Mouse (Mus musculus): ENCODE data around the gene Mfsd12. TPM values are rescaled to one million over a fixed set of nuclear protein-coding genes. Genes with fewer than 3 reads are reported as not detected.

The Mfsd12 gene
- 12.2 and 13.6 TPM in 2 replicates for polyA plus RNA-seq (2015; fragmentation: Nextera tagmentation; extraction: Ambion mirVana)

- Histone ChIP-seq H3K36me3 (peaks cover 14% of the 10 kb centered on the region), H3K4me1 (peaks cover 34% of the 10 kb centered on the region), H3K9ac (peak within 1 kb of the TSS; percentile 86), H3K27me3 (no peaks in the 10 kb centered on the region), H3K4me2 (replicated peaks) (peak within 1 kb of the TSS; percentile 97), H3K4me3 (peak within 1 kb of the TSS; percentile 73), H3K27ac (no peak within 1 kb of the TSS), H3K9me3 (no peaks in the 10 kb centered on the region)
- WGBS = 1% methylated on average over 79 of the region's 79 CpGs
- peak; percentile 85 for ATAC-seq (ENCODE audit: low FRiP score, low read depth)
Measured at GRCm38 (mm10) chr10:81356991-81357844, at the start of gene Mfsd12. Gene Mfsd12 (plus strand): TSS chr10:81357491.

- ATAC-seq (ENCODE audit: low FRiP score, low read depth) = no peak
Measured at GRCm38 (mm10) chr10:81309571-81309970, 47.7 kb upstream of the Mfsd12 start.

GRCm38 (mm10) chr10:81313581-81313980 is 43.7 kb upstream of the Mfsd12 start:
- Histone ChIP-seq H3K27me3 (no peaks in the 10 kb centered on the region), H3K9me3 (no peaks in the 10 kb centered on the region), H3K9ac (no peak overlapping the region), H3K4me3 (no peak overlapping the region), H3K27ac (no peak overlapping the region), H3K36me3 (peaks cover 99% of the 10 kb centered on the region), H3K4me2 (replicated peaks) (no peak overlapping the region), H3K4me1 (peaks cover 22% of the 10 kb centered on the region)
- WGBS = 94% methylated on average over 13 of the region's 13 CpGs
- no peak for ATAC-seq (ENCODE audit: low FRiP score, low read depth)

More at GRCm38 (mm10) chr10:81309571-81309970, 47.7 kb upstream of the Mfsd12 start:
- H3K4me3 ChIP-seq = no peak overlapping the region
- H3K9me3 ChIP-seq = no peaks in the 10 kb centered on the region
- WGBS = 91% methylated on average over 5 of the region's 5 CpGs
- no peaks in the 10 kb centered on the region for H3K27me3 ChIP-seq
- no peaks in the 10 kb centered on the region for H3K4me1 ChIP-seq
- no peak overlapping the region for H3K4me2 ChIP-seq (replicated peaks)
- H3K9ac ChIP-seq = no peak overlapping the region
- peaks cover 91% of the 10 kb centered on the region for H3K36me3 ChIP-seq
- H3K27ac ChIP-seq = no peak overlapping the region

GRCm38 (mm10) chr10:81314201-81314600 is 43.1 kb upstream of the Mfsd12 start:
- peaks cover 28% of the 10 kb centered on the region for H3K4me1 ChIP-seq
- no peak overlapping the region for H3K9ac ChIP-seq
- ATAC-seq (ENCODE audit: low FRiP score, low read depth) = no peak
- H3K27me3 ChIP-seq = no peaks in the 10 kb centered on the region
- no peak overlapping the region for H3K4me2 ChIP-seq (replicated peaks)
- no peak overlapping the region for H3K4me3 ChIP-seq
- no peak overlapping the region for H3K27ac ChIP-seq
- H3K9me3 ChIP-seq = no peaks in the 10 kb centered on the region
- peaks cover 97% of the 10 kb centered on the region for H3K36me3 ChIP-seq
- WGBS = 79% methylated on average over 7 of the region's 7 CpGs

GRCm38 (mm10) chr10:81315587-81315986 is 41.7 kb upstream of the Mfsd12 start:
- WGBS = 92% methylated on average over 16 of the region's 16 CpGs

GRCm38 (mm10) chr10:81316338-81317060 is 40.8 kb upstream of the Mfsd12 start:
- Histone ChIP-seq H3K9ac (peak overlapping the region; percentile 56), H3K36me3 (peaks cover 74% of the 10 kb centered on the region), H3K27ac (0 out of 2 replicates have a peak overlapping the region, but pooled peaks have one; percentile 39), H3K27me3 (no peaks in the 10 kb centered on the region), H3K4me1 (peaks cover 36% of the 10 kb centered on the region), H3K9me3 (no peaks in the 10 kb centered on the region), H3K4me2 (replicated peaks) (peak overlapping the region; percentile 54), H3K4me3 (peak overlapping the region; percentile 23)
- 43% methylated on average over 16 of the region's 16 CpGs for WGBS
- ATAC-seq (ENCODE audit: low FRiP score, low read depth) = no peak

More at GRCm38 (mm10) chr10:81315587-81315986, 41.7 kb upstream of the Mfsd12 start:
- ATAC-seq (ENCODE audit: low FRiP score, low read depth) = no peak
- no peak overlapping the region for H3K9ac ChIP-seq
- no peak overlapping the region for H3K27ac ChIP-seq
- H3K36me3 ChIP-seq = peaks cover 83% of the 10 kb centered on the region
- no peak overlapping the region for H3K4me3 ChIP-seq
- no peak overlapping the region for H3K4me2 ChIP-seq (replicated peaks)
- H3K4me1 ChIP-seq = peaks cover 35% of the 10 kb centered on the region
- H3K9me3 ChIP-seq = no peaks in the 10 kb centered on the region
- H3K27me3 ChIP-seq = no peaks in the 10 kb centered on the region

GRCm38 (mm10) chr10:81317273-81317672 is 40.0 kb upstream of the Mfsd12 start:
- ATAC-seq (ENCODE audit: low FRiP score, low read depth) = no peak
- Histone ChIP-seq H3K9ac (peak overlapping the region; percentile 56), H3K27ac (peak overlapping the region; percentile 39; the same call in 1 of the 2 replicates), H3K4me2 (replicated peaks) (peak overlapping the region; percentile 54), H3K9me3 (no peaks in the 10 kb centered on the region), H3K36me3 (peaks cover 68% of the 10 kb centered on the region), H3K4me3 (peak overlapping the region; percentile 23), H3K27me3 (no peaks in the 10 kb centered on the region), H3K4me1 (peaks cover 44% of the 10 kb centered on the region)
- 23% methylated on average over 20 of the region's 20 CpGs for WGBS

GRCm38 (mm10) chr10:81318589-81319329 is 38.5 kb upstream of the Mfsd12 start:
- Histone ChIP-seq H3K9me3 (no peaks in the 10 kb centered on the region), H3K4me3 (peak overlapping the region; percentile 96; the same call in 1 of the 2 replicates), H3K27ac (peak overlapping the region; percentile 89), H3K27me3 (no peaks in the 10 kb centered on the region), H3K9ac (peak overlapping the region; percentile 67; the same call in 1 of the 2 replicates), H3K36me3 (peaks cover 68% of the 10 kb centered on the region), H3K4me2 (replicated peaks) (peak overlapping the region; percentile 91), H3K4me1 (peaks cover 48% of the 10 kb centered on the region)
- no peak for ATAC-seq (ENCODE audit: low FRiP score, low read depth)
- 92% methylated on average over 13 of the region's 13 CpGs for WGBS

GRCm38 (mm10) chr10:81319330-81319699 is 38.0 kb upstream of the Mfsd12 start:
- H3K27me3 ChIP-seq = no peaks in the 10 kb centered on the region
- peak overlapping the region; percentile 96 for H3K4me3 ChIP-seq
- peak overlapping the region; percentile 89 for H3K27ac ChIP-seq
- H3K9me3 ChIP-seq = no peaks in the 10 kb centered on the region
- H3K36me3 ChIP-seq = peaks cover 68% of the 10 kb centered on the region
- peaks cover 48% of the 10 kb centered on the region for H3K4me1 ChIP-seq
- H3K4me2 ChIP-seq (replicated peaks) = peak overlapping the region; percentile 91
- no peak for ATAC-seq (ENCODE audit: low FRiP score, low read depth)
- H3K9ac ChIP-seq = peak overlapping the region; percentile 67
- 39% methylated on average over 8 of the region's 8 CpGs for WGBS

- under 1% methylated on average over 38 of the region's 38 CpGs for WGBS
- H3K27me3 ChIP-seq = no peaks in the 10 kb centered on the region
- H3K9me3 ChIP-seq = no peaks in the 10 kb centered on the region
- ATAC-seq (ENCODE audit: low FRiP score, low read depth) = no peak
- peaks cover 48% of the 10 kb centered on the region for H3K4me1 ChIP-seq
- H3K9ac ChIP-seq = peak overlapping the region; percentile 67
- H3K27ac ChIP-seq = peak overlapping the region; percentile 89
- H3K4me3 ChIP-seq = peak overlapping the region; percentile 96
- H3K4me2 ChIP-seq (replicated peaks) = peak overlapping the region; percentile 91
- peaks cover 68% of the 10 kb centered on the region for H3K36me3 ChIP-seq
Measured at GRCm38 (mm10) chr10:81319741-81320549, 37.3 kb upstream of the Mfsd12 start.
